Mouse (Mus musculus): Measurements from ENCODE around the gene Tmem81. TPM values are rescaled to one million over a fixed set of nuclear protein-coding genes. Genes with fewer than 3 reads are reported as not detected.
"Not testable (repeated sequence)": the region's sequence is repeated elsewhere in the genome, so short reads cannot be mapped to it uniquely, and the experiment has no call there.

Tmem81 gene
- total RNA-seq (2021) (1 to 10 TPM; 3.3 to 5.4 TPM), polyA plus RNA-seq (2012; rRNA removed) (1.5 and 1.7 TPM in 2 replicates)
- long read RNA-seq, transcript Tmem81-202 (1 exons, 1,751 nt), result major isoform, 5 of 5 reads
- long read RNA-seq, partial matches to known transcripts, result 0 of 5 reads
- long read RNA-seq, other reads (novel, unspliced or antisense), result 0 of 5 reads

DNA sequence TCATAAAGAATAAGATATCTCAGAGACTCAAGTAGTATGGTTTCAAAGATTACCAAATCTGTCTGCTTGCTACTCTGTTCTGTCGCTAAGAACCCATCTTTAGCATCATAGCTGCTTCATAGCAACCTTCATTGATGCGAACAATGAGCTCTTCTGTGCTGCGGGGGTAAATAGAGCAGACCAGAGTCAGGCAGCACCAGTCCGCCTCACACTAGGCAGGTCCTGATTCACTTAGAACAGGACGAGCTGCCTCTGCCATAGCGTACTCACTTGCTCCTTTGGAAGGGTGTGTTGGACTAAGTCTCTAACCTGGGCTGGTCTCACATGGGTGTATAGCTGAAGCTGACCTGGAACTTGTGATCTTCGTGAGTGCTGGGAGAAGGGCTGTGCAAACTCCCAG, at the start of gene Tmem81:
Gene Tmem81 (plus strand): TSS at position 173 of the 400 bp plus-strand sequence.
- DNase-seq, result no peak

GRCm38 (mm10) chr1:132464651-132465050, 41.4 kb upstream of the Tmem81 start:
- DNase-seq, result no peak

GRCm38 (mm10) chr1:132468926-132469325, 37.1 kb upstream of the Tmem81 start:
- peak; percentile 65 for DNase-seq

DNA sequence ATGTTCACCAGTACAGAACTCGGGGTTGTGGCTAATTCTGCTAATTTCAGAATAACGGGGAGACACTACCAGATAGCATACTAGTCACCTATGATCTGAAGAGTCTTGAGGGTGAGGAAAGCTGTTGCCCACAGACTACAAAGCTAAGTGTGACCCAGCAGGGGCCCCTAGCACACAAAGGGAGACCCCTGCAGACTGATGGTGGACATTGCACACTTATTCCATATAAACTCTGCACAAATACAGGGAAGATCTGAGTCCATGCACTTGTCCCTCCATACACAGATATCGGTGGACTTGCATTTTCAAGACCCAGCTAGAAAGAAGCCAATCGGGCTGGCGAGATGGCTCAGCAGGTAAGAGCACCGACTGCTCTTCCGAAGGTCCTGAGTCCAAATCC, 36.5 kb upstream of the Tmem81 start:
- no peak for DNase-seq

- DNase-seq, result not testable (repeated sequence)
Measured at GRCm38 (mm10) chr1:132470031-132470430, 36.0 kb upstream of the Tmem81 start.

GRCm38 (mm10) chr1:132471032-132471431, 35.0 kb upstream of the Tmem81 start:
- DNase-seq, result no peak

GRCm38 (mm10) chr1:132471499-132471898, 34.5 kb upstream of the Tmem81 start:
- DNase-seq, result no peak

DNA sequence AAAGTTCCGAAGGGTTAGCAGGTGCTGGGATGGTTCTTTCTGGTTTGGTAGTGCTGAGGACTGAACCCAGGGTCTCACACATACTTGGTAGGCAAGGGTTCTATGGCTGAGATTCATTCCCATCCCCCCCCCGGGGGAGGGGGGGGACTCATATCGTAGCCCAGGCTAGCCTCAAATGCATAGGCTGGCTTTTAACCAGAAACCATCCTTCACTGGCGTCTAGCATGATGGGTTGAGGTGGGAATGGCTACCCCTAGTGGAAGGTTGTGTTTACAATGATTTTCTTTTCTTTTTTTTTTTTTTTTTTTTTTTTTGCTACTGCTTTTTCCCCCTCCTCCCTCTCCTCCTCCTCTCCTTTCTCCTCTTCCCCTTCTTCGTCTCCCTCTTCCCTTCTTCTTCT, 33.5 kb upstream of the Tmem81 start:
- DNase-seq, result no peak

DNA sequence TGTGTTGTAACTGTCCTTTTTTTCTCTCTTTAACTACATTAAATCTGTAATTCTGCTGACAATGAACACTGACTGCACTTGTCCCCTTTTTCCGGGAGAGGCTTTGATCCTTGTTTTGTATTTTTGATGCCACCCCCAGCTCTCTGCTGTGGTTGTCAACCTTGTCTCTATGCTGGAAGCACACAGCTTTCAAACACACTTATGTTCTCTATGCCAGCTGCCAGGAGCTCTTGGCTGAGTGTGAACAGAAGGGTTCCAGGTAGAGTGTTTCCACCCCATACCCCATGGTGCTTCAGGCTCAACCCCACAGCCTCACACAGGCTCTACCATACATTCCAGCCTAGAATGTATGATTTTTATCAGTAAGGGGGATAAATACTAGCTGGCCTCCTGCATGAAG, 31.5 kb upstream of the Tmem81 start:
- DNase-seq, result no peak

DNA sequence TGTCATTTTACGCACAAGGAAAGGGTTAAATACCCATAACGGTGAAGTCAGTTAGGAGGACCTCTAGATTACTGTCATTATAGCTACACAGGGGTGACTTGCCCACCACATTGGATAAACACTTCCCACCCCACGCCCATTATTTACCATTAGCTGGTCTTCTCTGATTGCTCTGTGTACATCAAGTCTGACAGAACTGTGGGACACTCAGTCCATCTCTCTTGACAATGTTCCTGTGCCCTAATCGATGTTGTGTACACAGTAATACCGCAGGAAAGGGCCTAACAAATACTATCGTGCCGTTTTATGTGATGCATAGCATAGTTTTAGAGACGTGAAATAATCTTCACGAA, 29.5 kb upstream of the Tmem81 start:
- no peak for DNase-seq

GRCm38 (mm10) chr1:132476928-132477691, 28.9 kb upstream of the Tmem81 start, which contains the start of gene Rbbp5:
Rbbp5 (plus strand) TSS chr1:132477365.
- DNase-seq, result peak; percentile 88

- DNase-seq, result no peak
Measured at GRCm38 (mm10) chr1:132479438-132479837, 26.6 kb upstream of the Tmem81 start.

GRCm38 (mm10) chr1:132481619-132482018, 24.4 kb upstream of the Tmem81 start:
- DNase-seq, result no peak

DNA sequence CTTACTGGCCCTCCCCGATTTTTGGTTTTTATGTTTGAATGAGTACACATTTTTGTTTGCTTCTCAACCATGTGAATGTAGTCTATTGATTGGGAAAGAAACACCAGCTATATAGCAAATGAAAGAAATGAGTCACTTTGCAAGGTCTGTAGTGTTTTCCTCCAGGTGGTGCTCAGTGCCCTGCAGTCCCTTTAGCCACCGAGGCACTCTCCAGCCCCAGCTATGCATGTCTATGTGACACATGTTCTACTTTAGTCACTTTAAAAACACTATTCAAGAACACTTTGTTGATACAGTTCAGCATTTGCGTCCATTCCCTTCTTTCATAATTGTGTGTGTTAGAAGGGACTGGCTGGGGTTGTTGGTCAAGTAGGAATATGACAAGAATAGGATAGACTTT, 22.8 kb upstream of the Tmem81 start:
- no peak for DNase-seq

DNA sequence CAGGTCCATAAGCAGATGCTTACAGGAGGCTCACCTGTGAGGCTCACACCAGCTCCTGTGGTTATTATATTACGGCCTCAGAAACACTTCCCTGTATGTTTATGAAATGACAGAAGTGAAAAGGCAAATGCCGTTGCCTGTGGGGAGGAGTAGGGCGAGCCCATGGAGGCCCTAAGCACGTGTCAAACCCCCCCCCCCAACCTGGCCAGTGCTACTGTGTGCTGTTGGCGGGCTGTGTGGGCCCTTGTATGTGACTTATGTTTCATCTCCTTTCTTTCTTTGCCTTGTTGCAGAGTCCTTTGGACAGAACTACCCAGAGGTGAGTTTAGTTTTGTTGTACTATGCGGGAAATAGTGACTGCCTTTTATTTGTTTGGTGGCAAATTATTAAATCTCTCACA, 22.3 kb upstream of the Tmem81 start:
- DNase-seq, result no peak

DNA sequence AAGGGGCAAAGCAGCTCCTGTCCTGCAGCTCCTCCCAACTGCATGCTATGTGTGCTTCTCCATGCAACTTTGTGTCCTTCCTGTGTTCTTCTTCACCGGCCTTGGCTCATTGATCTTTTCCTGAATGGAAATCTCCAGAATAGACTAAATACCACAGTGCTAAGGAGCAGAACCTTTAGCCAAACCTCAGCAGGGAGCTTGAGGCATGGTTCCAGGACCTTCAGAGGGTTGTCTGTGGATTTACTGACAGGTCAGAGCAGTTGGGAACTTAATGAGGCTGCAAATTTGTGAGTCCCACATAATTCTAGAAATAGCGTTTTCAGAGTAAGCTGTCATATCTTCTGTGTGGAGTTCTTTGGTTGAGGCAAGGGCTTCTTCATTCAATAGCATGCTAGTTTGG, 5.5 kb upstream of the Tmem81 start:
- DNase-seq, result no peak

DNA sequence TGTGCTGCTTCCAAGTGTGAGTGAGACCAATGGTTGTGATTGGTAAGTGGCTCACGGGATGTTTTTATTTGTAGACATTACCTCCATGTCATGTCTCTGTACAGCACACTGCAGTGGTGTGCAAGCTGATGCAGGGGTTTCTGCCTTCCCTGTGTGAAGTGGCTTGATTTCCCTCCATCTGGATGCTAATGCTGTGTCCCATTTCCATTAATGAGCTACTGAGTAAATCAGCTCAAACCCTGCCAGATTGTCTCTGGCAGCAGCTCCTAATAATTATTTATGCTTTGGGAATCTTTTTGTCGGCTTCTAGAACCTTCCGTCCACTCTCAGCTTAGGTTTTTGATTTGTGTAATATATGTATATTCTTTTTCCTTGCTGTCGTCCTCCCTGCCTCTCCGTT, 875 bp upstream of the Tmem81 start:
- DNase-seq, result no peak

GRCm38 (mm10) chr1:132506656-132507055, 626 bp downstream of the Tmem81 start:
- no peak for DNase-seq

DNA sequence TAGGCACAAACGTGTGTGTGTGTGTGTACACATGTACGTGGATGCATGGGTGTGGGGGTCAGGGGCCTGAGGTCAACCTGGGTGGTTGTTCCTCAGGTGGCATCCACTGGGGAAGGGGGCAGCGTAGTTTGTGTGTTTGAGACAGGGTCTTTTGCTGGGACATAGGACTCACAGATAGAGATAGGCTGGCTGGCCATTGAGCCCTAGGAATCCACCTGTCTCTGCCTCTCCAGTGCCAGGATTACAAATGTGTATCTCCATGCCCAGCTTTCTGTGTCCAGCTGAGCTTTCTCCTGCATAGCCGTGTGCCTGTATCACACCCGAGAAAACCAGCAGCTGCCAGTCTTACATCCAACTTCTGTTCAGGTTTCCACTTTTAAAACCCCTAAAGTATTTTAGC, 3.7 kb downstream of the Tmem81 start:
- no peak for DNase-seq

- no peak for DNase-seq
Measured at GRCm38 (mm10) chr1:132511521-132511920, 5.5 kb downstream of the Tmem81 start.

DNA sequence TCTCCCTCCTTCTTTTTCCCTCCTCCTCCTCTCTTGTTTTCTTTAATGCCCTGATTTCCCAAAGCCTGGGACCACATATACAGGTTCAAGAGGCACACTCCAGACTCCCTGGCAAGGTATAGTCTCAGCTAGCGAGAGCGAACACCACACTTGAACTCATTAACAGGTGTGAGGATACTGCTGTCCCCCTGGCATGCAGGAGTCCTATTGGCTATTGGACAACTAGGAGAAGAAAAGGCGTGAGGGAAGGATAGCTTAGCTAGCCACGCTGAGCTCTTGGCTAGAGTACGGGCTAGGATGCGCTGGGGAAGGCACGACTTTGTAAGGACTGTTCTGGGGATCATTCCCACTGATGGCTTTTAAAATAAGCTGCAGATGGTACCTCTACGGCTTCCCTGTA, 6.1 kb downstream of the Tmem81 start:
- DNase-seq, result no peak

DNA sequence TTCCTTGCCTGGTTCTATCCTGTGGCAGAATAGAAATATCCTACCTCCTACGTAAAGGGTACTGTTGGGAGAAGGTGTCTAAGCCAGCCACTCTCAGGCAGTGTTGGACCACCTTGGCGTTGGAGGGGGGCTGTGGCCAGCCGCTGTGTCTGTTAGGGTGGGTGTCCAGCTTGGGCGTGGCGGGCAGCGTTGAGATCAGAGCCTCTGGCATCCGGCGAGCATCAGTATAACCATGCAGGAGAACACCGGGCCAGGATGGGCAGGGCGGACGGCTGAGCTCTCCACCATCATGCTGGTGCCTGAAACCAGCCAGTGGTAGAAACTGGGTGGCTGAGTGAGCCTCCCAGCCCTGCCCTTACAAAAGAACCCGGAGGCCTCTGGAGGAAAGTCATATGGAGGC, 9.3 kb downstream of the Tmem81 start:
- DNase-seq, result no peak

GRCm38 (mm10) chr1:132516776-132517175, 10.7 kb downstream of the Tmem81 start:
- DNase-seq, result no peak

- no peak for DNase-seq
Measured at GRCm38 (mm10) chr1:132518621-132519020, 12.6 kb downstream of the Tmem81 start.

All from adrenal gland, adult 2 months (tissue).